Mouse (Mus musculus) erythroblast, embryonic 14.5 days (primary cell): ENCODE results near the gene Fam192a. TPM values are rescaled to one million over a fixed set of nuclear protein-coding genes. Genes with fewer than 3 reads are reported as not detected.
A peak's percentile ranks its signal among the peaks of the same experiment; 100 is the strongest.

Source experiments
- H3K27me3 ChIP-seq: 2 replicates; pipeline ENCODE4 v1.6.1; 2012; ENCODE audit warnings: inconsistent platforms; ENCODE audit not compliant: control insufficient read depth
- H3K36me3 ChIP-seq: 2 replicates; pipeline ENCODE4 v1.6.1; 2012; ENCODE audit warnings: mild to moderate bottlenecking, inconsistent platforms; ENCODE audit not compliant: control insufficient read depth
- H3K4me1 ChIP-seq: 2 replicates; pipeline ENCODE4 v1.6.1; 2012; ENCODE audit warnings: inconsistent platforms; ENCODE audit not compliant: control insufficient read depth
- H3K4me3 ChIP-seq: replicated peaks from 2 replicates; pipeline ENCODE3; 2012; ENCODE audit warnings: moderate library complexity, mild to moderate bottlenecking, inconsistent platforms
- H3K9me3 ChIP-seq: 2 replicates; pipeline ENCODE4 v1.6.1; 2012; ENCODE audit warnings: low read length, inconsistent platforms, mixed read lengths; ENCODE audit not compliant: control insufficient read depth
- GATA1 ChIP-seq: IDR thresholded peaks from 2 replicates; pipeline ENCODE4 v1.6.1; 2012; ENCODE audit warnings: low read length, inconsistent platforms, mixed read lengths
- TAL1 ChIP-seq: IDR thresholded peaks from 3 replicates; pipeline ENCODE4 v1.6.1; 2012; ENCODE audit warnings: low read length, inconsistent platforms, mixed read lengths
- polyA plus RNA-seq: library from polyadenylated mRNA; stranded (reverse); fragments of >175 nt; gene quantifications from 2 replicates; pipeline ENCODE4 v1.2.3, GENCODE M21; 2012

Gene Fam192a
- polyA plus RNA-seq, 1 experiment: 3.9 TPM

- Histone ChIP-seq H3K4me3 (no peak overlapping the region), H3K4me1 (no peaks in the 10 kb centered on the region), H3K36me3 (no peaks in the 10 kb centered on the region), H3K9me3 (no peaks in the 10 kb centered on the region), H3K27me3 (peaks cover 3% of the 10 kb centered on the region; the same call in 1 of the 2 replicates)
- TF ChIP-seq TAL1 (no peak), GATA1 (no peak)
Observed at GRCm38 (mm10) chr8:94540889-94541795, 60.7 kb downstream of the Fam192a start.

- TF ChIP-seq GATA1 (no peak), TAL1 (no peak)
- H3K9me3 ChIP-seq: no peaks in the 10 kb centered on the region
Observed at GRCm38 (mm10) chr8:94540025-94540424, 61.8 kb downstream of the Fam192a start.

GRCm38 (mm10) chr8:94537456-94537855 is 64.3 kb downstream of the Fam192a start:
- Histone ChIP-seq H3K36me3 (no peaks in the 10 kb centered on the region), H3K27me3 (peaks cover 38% of the 10 kb centered on the region), H3K9me3 (no peaks in the 10 kb centered on the region; the same call in 1 of the 2 replicates), H3K4me1 (no peaks in the 10 kb centered on the region), H3K4me3 (no peak overlapping the region)
- TF ChIP-seq TAL1 (no peak), GATA1 (no peak)

More at GRCm38 (mm10) chr8:94540025-94540424, 61.8 kb downstream of the Fam192a start:
- Histone ChIP-seq H3K36me3 (no peaks in the 10 kb centered on the region), H3K27me3 (peaks cover 12% of the 10 kb centered on the region), H3K4me3 (no peak overlapping the region), H3K4me1 (no peaks in the 10 kb centered on the region)

- no peak overlapping the region for H3K4me3 ChIP-seq
- no peaks in the 10 kb centered on the region; the same call in 1 of the 2 replicates for H3K9me3 ChIP-seq
- no peaks in the 10 kb centered on the region for H3K36me3 ChIP-seq
- no peaks in the 10 kb centered on the region for H3K4me1 ChIP-seq
- TF ChIP-seq TAL1 (no peak), GATA1 (no peak)
- peaks cover 56% of the 10 kb centered on the region for H3K27me3 ChIP-seq
Observed at GRCm38 (mm10) chr8:94535631-94536030, 66.2 kb downstream of the Fam192a start.

- no peak for TF ChIP-seq GATA1
- TF ChIP-seq TAL1: no peak
- no peaks in the 10 kb centered on the region for H3K4me1 ChIP-seq
- peaks cover 66% of the 10 kb centered on the region for H3K27me3 ChIP-seq
- H3K9me3 ChIP-seq: no peaks in the 10 kb centered on the region; the same call in 1 of the 2 replicates
- H3K4me3 ChIP-seq: no peak overlapping the region
- H3K36me3 ChIP-seq: no peaks in the 10 kb centered on the region
Observed at GRCm38 (mm10) chr8:94534612-94535011, 67.2 kb downstream of the Fam192a start.

- no peaks in the 10 kb centered on the region; the same call in 1 of the 2 replicates for H3K9me3 ChIP-seq
- H3K27me3 ChIP-seq: peaks cover 67% of the 10 kb centered on the region
- peak within 1 kb of the TSS; percentile 49 for H3K4me3 ChIP-seq
- H3K4me1 ChIP-seq: no peaks in the 10 kb centered on the region
- no peak for TF ChIP-seq TAL1
- no peak for TF ChIP-seq GATA1
- H3K36me3 ChIP-seq: no peaks in the 10 kb centered on the region
Observed at GRCm38 (mm10) chr8:94532873-94533671, 68.7 kb downstream of the Fam192a start, which contains the start of gene Cpne2. TSS of gene Cpne2 (plus strand) at chr8:94532990.

- peaks cover 67% of the 10 kb centered on the region for H3K27me3 ChIP-seq
Observed at GRCm38 (mm10) chr8:94532525-94532872, 69.3 kb downstream of the Fam192a start.

GRCm38 (mm10) chr8:94532000-94532399 is 69.8 kb downstream of the Fam192a start:
- Histone ChIP-seq H3K9me3 (no peaks in the 10 kb centered on the region; the same call in 1 of the 2 replicates), H3K4me3 (no peak overlapping the region), H3K36me3 (no peaks in the 10 kb centered on the region), H3K27me3 (peaks cover 67% of the 10 kb centered on the region), H3K4me1 (no peaks in the 10 kb centered on the region)
- TF ChIP-seq TAL1 (no peak), GATA1 (no peak)

More at GRCm38 (mm10) chr8:94532525-94532872, 69.3 kb downstream of the Fam192a start:
- no peak for TF ChIP-seq GATA1
- no peak for TF ChIP-seq TAL1
- Histone ChIP-seq H3K4me3 (peak overlapping the region; percentile 49), H3K4me1 (no peaks in the 10 kb centered on the region), H3K36me3 (no peaks in the 10 kb centered on the region), H3K9me3 (no peaks in the 10 kb centered on the region; the same call in 1 of the 2 replicates)

- Histone ChIP-seq H3K36me3 (no peaks in the 10 kb centered on the region), H3K4me1 (no peaks in the 10 kb centered on the region), H3K4me3 (no peak overlapping the region), H3K27me3 (peaks cover 60% of the 10 kb centered on the region), H3K9me3 (no peaks in the 10 kb centered on the region; the same call in 1 of the 2 replicates)
- TF ChIP-seq GATA1 (no peak), TAL1 (no peak)
Observed at GRCm38 (mm10) chr8:94530643-94531042, 71.2 kb downstream of the Fam192a start.
